Mouse (Mus musculus): ENCODE results near the gene Pik3cg. TPM values are rescaled to one million over a fixed set of nuclear protein-coding genes. Genes with fewer than 3 reads are reported as not detected.
"Not testable (repeated sequence)": the region's sequence is repeated elsewhere in the genome, so short reads cannot be mapped to it uniquely, and the experiment has no call there.

Pik3cg gene
- polyA plus RNA-seq (2014; fragmentation: Nextera tagmentation; extraction: Ambion mirVana): 1.5 and 2.6 TPM in 2 replicates

GRCm38 (mm10) chr12:32207948-32208891 lies at the start of gene Pik3cg:
Pik3cg (minus strand) TSS chr12:32208659.
- Histone ChIP-seq H3K36me3 (ENCODE audit: control insufficient read depth, insufficient read depth, low read length) (no peaks in the 10 kb centered on the region), H3K9me3 (ENCODE audit: control insufficient read depth, low read length) (no peaks in the 10 kb centered on the region), H3K27ac (ENCODE audit: low read depth, low read length) (0 out of 2 replicates have a peak within 1 kb of the TSS, but pooled peaks have one; percentile 7), H3K4me2 (replicated peaks; ENCODE audit: low read depth, low read length) (peak within 1 kb of the TSS; percentile 22; the same call in 1 of the 2 replicates), H3K27me3 (ENCODE audit: control insufficient read depth, insufficient read depth, low read length) (no peaks in the 10 kb centered on the region), H3K4me3 (ENCODE audit: low read length) (peak within 1 kb of the TSS; percentile 16), H3K4me1 (ENCODE audit: control insufficient read depth, insufficient read depth, low read length) (no peaks in the 10 kb centered on the region), H3K9ac (ENCODE audit: low read depth, low read length) (no peak within 1 kb of the TSS)
- ATAC-seq (ENCODE audit: low FRiP score, low TSS enrichment): no peak
- WGBS: 56% methylated on average over 22 of the region's 22 CpGs

GRCm38 (mm10) chr12:32248483-32248882 lies 40.0 kb upstream of the Pik3cg start:
- H3K4me3 ChIP-seq (ENCODE audit: low read length): no peak overlapping the region
- no peak overlapping the region for H3K9ac ChIP-seq (ENCODE audit: low read depth, low read length)
- H3K4me2 ChIP-seq (replicated peaks; ENCODE audit: low read depth, low read length): no peak overlapping the region
- WGBS: 60% methylated on average over 2 of the region's 2 CpGs
- H3K27me3 ChIP-seq (ENCODE audit: control insufficient read depth, insufficient read depth, low read length): no peaks in the 10 kb centered on the region
- no peaks in the 10 kb centered on the region for H3K9me3 ChIP-seq (ENCODE audit: control insufficient read depth, low read length)
- no peaks in the 10 kb centered on the region for H3K36me3 ChIP-seq (ENCODE audit: control insufficient read depth, insufficient read depth, low read length)
- no peak for ATAC-seq (ENCODE audit: low FRiP score, low TSS enrichment)
- H3K4me1 ChIP-seq (ENCODE audit: control insufficient read depth, insufficient read depth, low read length): no peaks in the 10 kb centered on the region
- H3K27ac ChIP-seq (ENCODE audit: low read depth, low read length): no peak overlapping the region

- no peak overlapping the region for H3K27ac ChIP-seq (ENCODE audit: low read depth, low read length)
- 77% methylated on average over 5 of the region's 5 CpGs for WGBS
- H3K9ac ChIP-seq (ENCODE audit: low read depth, low read length): no peak overlapping the region
- no peaks in the 10 kb centered on the region for H3K27me3 ChIP-seq (ENCODE audit: control insufficient read depth, insufficient read depth, low read length)
- H3K9me3 ChIP-seq (ENCODE audit: control insufficient read depth, low read length): no peaks in the 10 kb centered on the region
- H3K4me2 ChIP-seq (replicated peaks; ENCODE audit: low read depth, low read length): no peak overlapping the region
- ATAC-seq (ENCODE audit: low FRiP score, low TSS enrichment): no peak
- H3K36me3 ChIP-seq (ENCODE audit: control insufficient read depth, insufficient read depth, low read length): no peaks in the 10 kb centered on the region
- H3K4me3 ChIP-seq (ENCODE audit: low read length): no peak overlapping the region
- H3K4me1 ChIP-seq (ENCODE audit: control insufficient read depth, insufficient read depth, low read length): no peaks in the 10 kb centered on the region
Observed at GRCm38 (mm10) chr12:32245566-32246233, 37.2 kb upstream of the Pik3cg start.

GRCm38 (mm10) chr12:32243586-32243985 lies 35.1 kb upstream of the Pik3cg start:
- Histone ChIP-seq H3K27me3 (ENCODE audit: control insufficient read depth, insufficient read depth, low read length) (no peaks in the 10 kb centered on the region), H3K36me3 (ENCODE audit: control insufficient read depth, insufficient read depth, low read length) (no peaks in the 10 kb centered on the region), H3K4me1 (ENCODE audit: control insufficient read depth, insufficient read depth, low read length) (no peaks in the 10 kb centered on the region), H3K4me2 (replicated peaks; ENCODE audit: low read depth, low read length) (no peak overlapping the region), H3K27ac (ENCODE audit: low read depth, low read length) (no peak overlapping the region), H3K9ac (ENCODE audit: low read depth, low read length) (no peak overlapping the region), H3K4me3 (ENCODE audit: low read length) (no peak overlapping the region), H3K9me3 (ENCODE audit: control insufficient read depth, low read length) (no peaks in the 10 kb centered on the region)
- no peak for ATAC-seq (ENCODE audit: low FRiP score, low TSS enrichment)
- WGBS: 85% methylated on average over 1 of the region's 1 CpGs

- H3K9ac ChIP-seq (ENCODE audit: low read depth, low read length); H3K27me3 ChIP-seq (ENCODE audit: control insufficient read depth, insufficient read depth, low read length); H3K4me3 ChIP-seq (ENCODE audit: low read length); H3K4me1 ChIP-seq (ENCODE audit: control insufficient read depth, insufficient read depth, low read length); ATAC-seq (ENCODE audit: low FRiP score, low TSS enrichment); H3K9me3 ChIP-seq (ENCODE audit: control insufficient read depth, low read length); H3K4me2 ChIP-seq (replicated peaks; ENCODE audit: low read depth, low read length); H3K27ac ChIP-seq (ENCODE audit: low read depth, low read length); H3K36me3 ChIP-seq (ENCODE audit: control insufficient read depth, insufficient read depth, low read length): not testable (repeated sequence)
- 74% methylated on average over 3 of the region's 3 CpGs for WGBS
Observed at GRCm38 (mm10) chr12:32239134-32239533, 30.7 kb upstream of the Pik3cg start.

- no peak overlapping the region for H3K4me2 ChIP-seq (replicated peaks; ENCODE audit: low read depth, low read length)
- no peak for ATAC-seq (ENCODE audit: low FRiP score, low TSS enrichment)
- 65% methylated on average over 5 of the region's 5 CpGs for WGBS
- no peaks in the 10 kb centered on the region for H3K9me3 ChIP-seq (ENCODE audit: control insufficient read depth, low read length)
- no peaks in the 10 kb centered on the region for H3K4me1 ChIP-seq (ENCODE audit: control insufficient read depth, insufficient read depth, low read length)
- no peak overlapping the region for H3K4me3 ChIP-seq (ENCODE audit: low read length)
- H3K9ac ChIP-seq (ENCODE audit: low read depth, low read length): no peak overlapping the region
- no peak overlapping the region for H3K27ac ChIP-seq (ENCODE audit: low read depth, low read length)
- no peaks in the 10 kb centered on the region for H3K36me3 ChIP-seq (ENCODE audit: control insufficient read depth, insufficient read depth, low read length)
- no peaks in the 10 kb centered on the region for H3K27me3 ChIP-seq (ENCODE audit: control insufficient read depth, insufficient read depth, low read length)
Observed at GRCm38 (mm10) chr12:32238433-32238832, 30.0 kb upstream of the Pik3cg start.

- H3K4me3 ChIP-seq (ENCODE audit: low read length): no peak overlapping the region
- H3K36me3 ChIP-seq (ENCODE audit: control insufficient read depth, insufficient read depth, low read length): no peaks in the 10 kb centered on the region
- no peak overlapping the region for H3K4me2 ChIP-seq (replicated peaks; ENCODE audit: low read depth, low read length)
- H3K9me3 ChIP-seq (ENCODE audit: control insufficient read depth, low read length): no peaks in the 10 kb centered on the region
- H3K27me3 ChIP-seq (ENCODE audit: control insufficient read depth, insufficient read depth, low read length): no peaks in the 10 kb centered on the region
- no peak for ATAC-seq (ENCODE audit: low FRiP score, low TSS enrichment)
- 40% methylated on average over 5 of the region's 5 CpGs for whole genome bisulfite sequencing
- H3K27ac ChIP-seq (ENCODE audit: low read depth, low read length): no peak overlapping the region
- no peaks in the 10 kb centered on the region for H3K4me1 ChIP-seq (ENCODE audit: control insufficient read depth, insufficient read depth, low read length)
- no peak overlapping the region for H3K9ac ChIP-seq (ENCODE audit: low read depth, low read length)
Observed at GRCm38 (mm10) chr12:32237839-32238238, 29.4 kb upstream of the Pik3cg start.

- H3K4me3 ChIP-seq (ENCODE audit: low read length): no peak overlapping the region
- no peak for ATAC-seq (ENCODE audit: low FRiP score, low TSS enrichment)
- H3K9me3 ChIP-seq (ENCODE audit: control insufficient read depth, low read length): no peaks in the 10 kb centered on the region
- H3K27ac ChIP-seq (ENCODE audit: low read depth, low read length): no peak overlapping the region
- WGBS: 12% methylated on average over 1 of the region's 1 CpGs
- no peaks in the 10 kb centered on the region for H3K36me3 ChIP-seq (ENCODE audit: control insufficient read depth, insufficient read depth, low read length)
- no peaks in the 10 kb centered on the region for H3K27me3 ChIP-seq (ENCODE audit: control insufficient read depth, insufficient read depth, low read length)
- no peak overlapping the region for H3K9ac ChIP-seq (ENCODE audit: low read depth, low read length)
- H3K4me2 ChIP-seq (replicated peaks; ENCODE audit: low read depth, low read length): no peak overlapping the region
- no peaks in the 10 kb centered on the region for H3K4me1 ChIP-seq (ENCODE audit: control insufficient read depth, insufficient read depth, low read length)
Observed at GRCm38 (mm10) chr12:32237139-32237538, 28.7 kb upstream of the Pik3cg start.

- Histone ChIP-seq H3K36me3 (ENCODE audit: control insufficient read depth, insufficient read depth, low read length) (no peaks in the 10 kb centered on the region), H3K27ac (ENCODE audit: low read depth, low read length) (no peak overlapping the region), H3K4me3 (ENCODE audit: low read length) (no peak overlapping the region), H3K9me3 (ENCODE audit: control insufficient read depth, low read length) (no peaks in the 10 kb centered on the region), H3K4me2 (replicated peaks; ENCODE audit: low read depth, low read length) (no peak overlapping the region), H3K4me1 (ENCODE audit: control insufficient read depth, insufficient read depth, low read length) (no peaks in the 10 kb centered on the region), H3K27me3 (ENCODE audit: control insufficient read depth, insufficient read depth, low read length) (no peaks in the 10 kb centered on the region), H3K9ac (ENCODE audit: low read depth, low read length) (no peak overlapping the region)
- no peak for ATAC-seq (ENCODE audit: low FRiP score, low TSS enrichment)
- WGBS: 69% methylated on average over 3 of the region's 3 CpGs
Observed at GRCm38 (mm10) chr12:32236450-32236849, 28.0 kb upstream of the Pik3cg start.
